Mouse (Mus musculus) adrenal gland, postnatal 36 days (tissue): Measurements from ENCODE around the gene Ppm1h. TPM values are rescaled to one million over a fixed set of nuclear protein-coding genes. Genes with fewer than 3 reads are reported as not detected.

Experiments used
- DNase-seq, 2 experiments: peaks; one replicate each; pipeline ENCODE4 v3.0.0; 2021; ENCODE audit warnings: mixed read lengths in 1 of 2
- total RNA-seq, 2 experiments: library from RNA; stranded (reverse); gene quantifications; 2 replicates each; pipeline ENCODE4 v1.2.3; 2021

Ppm1h gene
- total RNA-seq, 2 experiments from 2014 or later: 17.6 to 35.3 TPM

GRCm38 (mm10) chr10:122860076-122860475 is 181.5 kb downstream of the Ppm1h start:
- DNase-seq: no peak

GRCm38 (mm10) chr10:122861696-122862385 is 183.3 kb downstream of the Ppm1h start:
- DNase-seq: peak in 1 of 2 experiments; percentile 18

DNA sequence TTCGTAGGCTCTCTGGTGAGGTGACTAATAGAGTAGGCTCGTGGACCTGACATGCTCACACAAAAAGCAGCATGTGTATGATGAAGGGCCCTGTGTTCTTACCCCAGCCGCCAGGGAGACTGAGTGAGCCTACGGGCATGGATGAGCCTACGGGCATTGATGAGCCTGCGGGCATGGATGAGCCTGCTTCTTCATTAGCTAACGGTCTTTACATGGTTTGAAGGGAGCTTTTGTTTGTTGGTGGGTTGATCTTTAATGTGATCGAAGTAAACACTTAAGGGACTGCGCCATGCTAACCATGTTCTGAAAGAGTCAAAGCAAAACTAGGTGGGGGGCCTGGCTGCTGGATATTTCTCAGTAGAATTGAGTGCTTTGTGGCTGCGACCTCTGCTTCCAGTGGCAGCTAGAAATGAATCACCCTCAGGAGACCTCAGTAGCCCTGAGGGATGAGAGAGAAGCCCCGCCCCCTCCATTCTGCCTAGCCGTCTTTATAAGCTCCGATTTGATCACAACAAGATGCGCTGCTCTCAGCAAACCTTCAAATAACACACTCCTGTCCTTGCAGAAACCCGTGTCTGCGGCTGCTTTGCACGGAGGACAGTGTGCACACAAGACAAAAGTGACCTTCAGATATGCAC is 183.9 kb downstream of the Ppm1h start:
- DNase-seq: peak; percentile 46 to 47

DNA sequence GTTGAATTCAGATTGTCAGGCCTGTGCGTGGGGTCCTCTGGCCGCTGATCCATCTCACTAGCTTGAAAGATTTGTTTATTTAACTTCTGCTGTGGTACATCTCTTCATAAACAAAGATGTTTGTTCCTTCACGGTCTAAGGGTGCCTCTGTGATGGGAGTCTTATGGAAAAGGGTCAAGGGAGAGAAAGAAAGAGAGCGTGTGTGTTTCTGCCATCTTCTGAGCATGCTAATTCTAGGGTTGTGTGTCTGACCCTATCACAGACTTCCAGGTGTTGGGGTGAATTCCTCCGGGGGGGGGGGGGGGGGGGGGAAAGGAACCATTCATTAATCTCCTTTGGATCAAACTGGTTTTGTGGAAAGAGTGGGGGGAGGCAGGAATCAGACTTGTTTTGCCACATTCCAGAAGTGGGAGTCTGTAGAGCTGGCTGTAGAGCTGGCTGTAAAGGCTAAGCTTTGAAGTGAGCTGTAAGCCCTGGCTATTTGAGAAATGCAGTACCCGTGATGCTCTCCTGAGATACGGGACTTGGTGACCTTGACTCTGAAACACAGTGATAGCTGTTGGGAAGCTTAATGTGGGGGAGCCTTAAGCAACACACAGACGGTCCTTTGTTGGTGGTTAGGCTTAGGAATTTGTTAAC is 191.4 kb downstream of the Ppm1h start:
- DNase-seq: peak in 1 of 2 experiments; percentile 14

GRCm38 (mm10) chr10:122870848-122871494 is 192.4 kb downstream of the Ppm1h start:
- DNase-seq: no peak

DNA sequence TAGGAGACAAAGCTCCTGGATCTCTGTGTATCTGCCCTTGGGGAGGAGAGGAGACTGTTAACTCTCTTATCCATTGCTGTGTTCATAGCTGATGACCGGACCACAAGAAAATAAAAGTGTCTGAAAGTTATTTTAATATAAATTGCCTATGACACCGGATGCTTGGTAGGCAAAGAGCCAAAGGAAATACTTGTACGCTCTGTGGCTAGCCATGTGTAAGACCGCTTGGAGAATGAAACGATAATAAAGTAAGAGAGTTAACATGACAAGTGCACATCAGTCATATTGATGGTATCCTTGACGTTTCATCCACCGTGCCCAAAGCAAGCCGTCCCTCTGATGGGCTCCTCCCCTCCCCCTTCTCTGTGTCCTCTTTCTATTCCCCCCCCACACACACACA is 194.2 kb downstream of the Ppm1h start:
- DNase-seq: no peak

DNA sequence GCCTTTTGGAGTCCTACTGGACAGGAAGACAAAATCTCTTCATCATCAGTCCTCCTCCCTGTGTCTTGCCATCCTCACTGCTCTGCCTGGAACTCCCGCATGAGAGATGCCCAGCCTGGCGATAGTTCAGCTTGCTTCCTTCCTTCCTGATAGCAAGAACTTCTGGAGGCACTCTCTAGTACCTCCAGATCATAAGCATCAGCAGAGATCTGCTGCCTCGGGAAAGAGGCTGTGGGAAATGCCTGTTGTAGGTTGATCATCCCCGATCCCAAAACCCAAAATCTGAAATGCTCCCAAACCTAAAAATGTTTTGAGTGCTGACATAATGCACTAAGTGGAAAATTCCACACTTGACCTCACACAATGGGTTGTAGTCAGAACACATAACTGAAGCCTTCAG is 198.4 kb downstream of the Ppm1h start:
- no peak for DNase-seq

- no peak for DNase-seq
Observed at GRCm38 (mm10) chr10:122877436-122877835, 198.9 kb downstream of the Ppm1h start.

- DNase-seq: no peak
Observed at GRCm38 (mm10) chr10:122881456-122881855, 202.9 kb downstream of the Ppm1h start.

DNA sequence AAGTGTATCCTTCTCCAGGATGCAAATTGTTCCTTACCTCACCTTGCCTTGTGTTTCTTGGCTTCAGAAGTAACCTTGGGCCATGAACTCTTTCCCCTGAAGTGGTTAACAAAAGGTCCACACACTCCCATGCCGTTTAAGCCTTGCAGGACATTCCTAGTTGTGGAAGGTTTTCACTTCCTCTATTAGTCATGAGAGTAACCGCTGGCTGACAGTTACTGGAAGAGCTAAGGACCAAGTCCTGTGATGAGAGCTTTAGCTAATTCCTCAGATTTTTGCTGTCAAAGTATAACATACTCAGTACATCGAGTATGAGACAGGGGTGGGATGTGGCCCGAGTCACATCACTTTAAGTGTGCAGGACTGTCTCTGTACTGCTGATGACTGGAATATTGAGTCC is 204.1 kb downstream of the Ppm1h start:
- DNase-seq: no peak

DNA sequence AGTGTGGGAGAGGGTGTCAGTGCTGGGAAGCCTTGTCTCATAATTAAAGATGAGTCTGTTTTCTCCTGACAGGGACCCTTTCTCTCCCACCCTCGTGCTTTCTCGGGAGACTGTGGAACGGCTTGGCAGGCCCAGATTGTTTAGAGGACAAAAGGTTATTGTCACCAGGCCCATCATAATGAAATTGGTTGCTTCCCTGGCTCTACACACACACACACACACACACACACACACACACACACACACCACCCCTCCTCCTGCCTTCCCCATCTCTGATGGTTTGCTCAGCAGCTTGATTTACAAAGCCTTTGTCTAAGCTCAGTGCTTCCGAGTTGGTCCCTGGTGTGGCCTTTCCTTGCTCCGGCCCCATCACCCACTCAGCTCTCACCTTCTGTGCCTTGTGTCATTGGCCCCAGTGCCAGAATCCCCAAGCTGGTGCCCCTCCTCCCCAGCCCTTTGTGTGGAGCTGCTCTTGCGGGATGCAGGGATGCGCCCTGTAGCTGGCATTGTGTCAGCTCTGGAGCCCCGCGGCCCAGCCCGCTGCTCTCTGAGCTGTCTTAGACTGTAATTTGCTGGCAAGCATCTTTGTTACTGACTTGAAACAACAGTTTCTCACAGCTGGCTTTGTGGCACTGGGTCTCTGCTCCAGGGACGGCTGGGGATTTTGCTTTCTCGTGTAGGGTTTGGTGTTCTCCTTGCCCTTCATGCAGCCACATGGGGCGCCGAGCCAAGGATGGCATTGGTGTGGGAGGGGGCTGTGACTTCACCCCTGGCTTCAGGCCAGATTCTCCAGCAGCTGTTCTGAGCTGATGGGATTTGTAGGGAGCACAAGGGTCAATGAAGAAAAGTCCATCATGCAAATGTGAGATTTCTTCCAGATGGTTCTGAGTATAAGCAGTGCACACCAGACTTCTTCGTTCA is 205.5 kb downstream of the Ppm1h start:
- DNase-seq: peak; percentile 31 to 47

- no peak for DNase-seq
Observed at GRCm38 (mm10) chr10:122885301-122885700, 206.7 kb downstream of the Ppm1h start.

DNA sequence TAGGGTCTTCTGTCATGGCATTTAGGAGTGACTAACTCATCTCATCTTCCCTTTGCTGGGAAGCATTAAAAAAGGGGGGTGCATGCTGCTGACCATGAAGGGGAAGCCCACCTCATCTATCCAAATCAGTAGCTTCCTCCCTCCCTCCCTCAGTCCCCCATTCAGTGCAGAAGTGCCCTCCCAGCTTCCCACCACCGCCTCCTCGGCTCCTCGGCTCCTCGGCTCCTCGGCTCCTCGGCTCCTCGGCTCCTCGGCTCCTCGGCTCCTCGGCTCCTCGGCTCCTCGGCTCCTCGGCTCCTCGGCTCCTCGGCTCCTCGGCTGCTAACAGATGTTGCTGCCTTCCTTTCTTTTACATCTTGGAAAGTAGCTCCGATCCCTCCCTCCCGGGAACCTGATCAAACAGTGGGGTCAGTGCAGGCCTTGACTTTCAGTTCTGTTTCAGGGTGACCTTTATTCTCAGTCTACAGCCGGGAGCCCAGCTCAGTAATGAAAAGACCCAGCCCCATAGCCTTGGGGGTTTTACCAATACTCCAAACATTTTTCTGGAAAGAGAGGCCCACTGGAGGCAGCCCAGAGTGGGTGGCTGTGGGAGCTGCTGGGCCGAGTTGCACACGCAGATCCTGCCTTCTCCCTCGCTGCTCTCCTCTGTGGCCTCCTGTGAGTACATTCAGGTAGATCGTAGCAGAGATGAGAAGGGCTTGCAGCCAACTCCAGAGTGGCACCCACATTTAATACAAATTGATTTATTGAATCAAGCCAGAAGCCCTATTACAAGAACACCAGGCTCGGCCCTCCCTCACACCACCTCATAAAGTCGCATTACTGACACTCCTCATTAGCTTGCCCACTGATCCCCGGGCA is 207.7 kb downstream of the Ppm1h start:
- peak; percentile 43 to 49 for DNase-seq

- no peak for DNase-seq
Observed at GRCm38 (mm10) chr10:122886916-122887527, 208.5 kb downstream of the Ppm1h start.

DNA sequence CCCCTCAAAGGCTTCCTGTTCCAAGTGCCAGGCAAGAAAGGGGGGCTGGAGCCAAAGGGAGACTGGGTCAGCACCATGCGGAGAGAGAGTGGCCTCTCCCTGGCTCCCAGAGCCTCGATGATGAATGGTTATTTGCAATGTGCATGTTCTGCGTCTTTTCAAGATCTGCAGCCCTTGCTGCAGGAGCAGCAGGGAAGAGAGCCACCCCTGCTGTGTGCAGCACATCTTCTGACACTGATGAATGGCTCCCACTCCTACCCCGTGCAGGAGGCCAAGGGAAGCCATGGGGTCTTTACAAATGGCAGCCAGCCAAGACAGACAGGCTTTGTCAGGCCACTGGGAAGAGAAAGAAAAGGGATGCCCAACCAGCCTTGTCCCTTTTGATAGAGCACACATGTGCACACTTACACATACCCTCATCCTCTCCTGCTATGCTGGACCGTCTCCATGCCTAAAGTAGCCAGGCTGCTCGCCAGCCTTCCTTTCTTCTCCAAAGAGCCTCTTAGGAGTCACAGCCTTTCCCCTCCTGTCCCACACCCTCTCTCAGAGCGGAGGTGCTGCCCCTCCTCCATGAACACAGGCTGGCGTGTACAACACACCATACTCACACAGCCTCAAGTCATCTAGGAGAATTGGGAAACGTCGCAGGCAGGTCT is 209.1 kb downstream of the Ppm1h start:
- peak in 1 of 2 experiments; percentile 11 for DNase-seq

- no peak for DNase-seq
Observed at GRCm38 (mm10) chr10:122890682-122891350, 212.3 kb downstream of the Ppm1h start.

DNA sequence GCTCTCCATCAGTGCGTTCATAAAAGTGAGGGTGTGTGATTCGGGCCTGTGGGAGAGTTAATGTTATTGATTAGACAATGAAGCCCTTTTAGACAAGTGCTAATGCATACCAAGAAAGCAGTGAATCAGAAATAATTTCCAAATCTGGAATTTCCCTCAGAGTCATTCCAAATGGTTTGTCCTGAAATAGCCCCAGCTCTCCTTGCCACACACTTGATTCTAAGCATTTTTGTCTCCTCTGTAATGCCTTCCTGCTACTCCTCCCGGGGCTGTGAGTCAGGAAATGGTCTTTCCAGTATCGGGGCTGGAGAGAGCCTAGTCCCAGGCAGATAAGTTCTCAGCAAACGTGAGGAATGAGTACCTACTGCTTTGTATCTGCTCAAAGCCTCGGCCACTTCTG is 212.9 kb downstream of the Ppm1h start:
- no peak for DNase-seq

DNA sequence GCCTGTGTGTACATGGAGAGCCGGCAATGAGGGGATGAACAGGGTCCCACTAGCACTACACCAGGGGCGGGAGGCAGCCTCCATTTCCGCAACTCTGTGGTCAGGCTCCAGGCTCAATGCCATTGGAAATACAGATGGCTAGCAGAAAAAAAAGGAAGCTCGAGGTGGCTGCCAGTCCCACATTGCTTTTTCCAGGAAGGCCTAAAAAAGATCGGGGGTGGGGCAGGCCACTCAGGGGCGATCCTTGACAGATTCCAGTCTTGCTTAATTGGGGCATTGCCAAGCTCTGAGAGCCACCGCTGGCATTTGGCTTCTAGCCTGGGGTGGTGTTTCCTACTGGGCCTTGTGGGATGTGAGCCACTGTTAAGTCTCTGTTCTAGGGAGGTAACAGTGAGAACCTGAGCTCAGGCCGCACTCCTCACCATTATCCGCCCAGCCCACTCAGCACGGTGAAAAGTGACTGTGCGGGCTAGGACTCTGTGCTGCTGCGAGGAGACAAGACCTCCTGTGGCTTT is 216.1 kb downstream of the Ppm1h start:
- peak; percentile 81 to 88 for DNase-seq
